Mouse (Mus musculus) embryonic stem cell, embryonic (primary cell): ENCODE measurements around the gene Ms4a13.
"Not testable (repeated sequence)": the region's sequence is repeated elsewhere in the genome, so short reads cannot be mapped to it uniquely, and the experiment has no call there.

ENCODE experiments used
- CTCF ChIA-PET, 4 experiments: fragments of 300-600 bp in 2 of 4; fragments of 350-600 bp in 2 of 4; sonication (Branson Sonifier 250); formaldehyde crosslinking; loops; one replicate each; lab custom pipeline; 2022; ENCODE audit warnings: inconsistent platforms in 2 of 4; lab: Charles Lee
- POLR2A ChIA-PET, 4 experiments: fragments of 300-600 bp in 2 of 4; fragments of 350-600 bp in 2 of 4; sonication (Branson Sonifier 250); formaldehyde crosslinking; loops; one replicate each; lab custom pipeline; 2022; ENCODE audit warnings: antibody characterized with exemption in 4 of 4, inconsistent platforms in 1 of 4; lab: Charles Lee

The Ms4a13 gene

DNA sequence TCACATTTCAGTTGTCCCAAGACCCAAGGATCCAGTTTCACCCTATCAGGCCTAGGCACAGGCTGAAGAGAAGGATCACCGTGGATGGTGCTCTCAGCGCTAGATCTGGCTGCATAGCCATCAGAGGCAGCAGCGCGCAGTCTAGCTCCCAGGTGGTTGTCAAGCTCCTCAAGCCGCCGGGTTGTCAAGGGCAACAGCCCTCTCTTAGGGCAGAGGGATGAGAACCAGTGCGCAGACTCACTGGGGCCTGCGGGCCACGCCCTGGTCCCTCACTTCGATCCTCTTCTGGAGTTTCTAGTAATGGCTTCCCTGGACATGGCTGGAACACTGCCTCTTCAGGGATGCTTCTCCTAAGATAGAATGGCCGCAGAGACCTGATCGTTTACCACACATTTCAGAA lies at the start of gene Ms4a13:
Ms4a13 (minus strand) TSS at position 192 of the 400 bp plus-strand sequence.
- CTCF ChIA-PET, result interaction anchor here in 1 of 4 experiments (0.9 to 1.4 kb wide), 2 partner anchors 152 to 217 kb away, joined by 3 to 4 read pairs; no protein-coding TSS in a partner anchor
- POLR2A ChIA-PET, result interaction anchor here in 1 of 4 experiments (0.5 kb wide), 1 partner anchor 281 kb away, joined by 3 read pairs; no protein-coding TSS in a partner anchor

GRCm38 (mm10) chr19:11244230-11244629 lies 47.7 kb upstream of the Ms4a13 start:
- ChIA-PET POLR2A (interaction anchor here in 1 of 4 experiments (0.7 kb wide), 1 partner anchor 35 kb away, joined by 3 read pairs; no protein-coding TSS in a partner anchor), CTCF (no interaction called here)

DNA sequence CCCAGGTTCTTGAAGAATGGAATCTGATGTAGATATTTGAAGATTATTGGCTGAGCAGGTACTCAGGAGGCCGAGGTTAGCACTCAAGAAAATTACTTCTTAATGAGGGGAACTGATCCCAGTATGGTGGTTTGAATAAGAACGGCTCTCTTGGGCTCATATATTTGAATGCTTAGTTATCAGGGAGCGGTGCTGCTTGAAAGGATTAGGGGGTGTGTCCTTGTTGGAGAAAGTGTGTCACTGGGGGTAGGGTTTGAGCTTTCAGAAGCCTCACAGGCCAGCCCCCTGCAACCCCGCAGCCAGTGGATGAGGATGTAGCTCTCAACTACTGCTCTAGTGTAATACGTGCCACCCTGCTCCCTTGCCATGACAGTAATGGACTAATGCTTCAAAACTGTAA lies 46.0 kb upstream of the Ms4a13 start:
- ChIA-PET CTCF (no interaction called here), POLR2A (no interaction called here)

GRCm38 (mm10) chr19:11235820-11236219 lies 39.3 kb upstream of the Ms4a13 start:
- POLR2A ChIA-PET, result no interaction called here
- CTCF ChIA-PET, result interaction anchor here in 1 of 4 experiments (0.5 kb wide), 1 partner anchor 19 kb away, joined by 3 read pairs; no protein-coding TSS in a partner anchor

DNA sequence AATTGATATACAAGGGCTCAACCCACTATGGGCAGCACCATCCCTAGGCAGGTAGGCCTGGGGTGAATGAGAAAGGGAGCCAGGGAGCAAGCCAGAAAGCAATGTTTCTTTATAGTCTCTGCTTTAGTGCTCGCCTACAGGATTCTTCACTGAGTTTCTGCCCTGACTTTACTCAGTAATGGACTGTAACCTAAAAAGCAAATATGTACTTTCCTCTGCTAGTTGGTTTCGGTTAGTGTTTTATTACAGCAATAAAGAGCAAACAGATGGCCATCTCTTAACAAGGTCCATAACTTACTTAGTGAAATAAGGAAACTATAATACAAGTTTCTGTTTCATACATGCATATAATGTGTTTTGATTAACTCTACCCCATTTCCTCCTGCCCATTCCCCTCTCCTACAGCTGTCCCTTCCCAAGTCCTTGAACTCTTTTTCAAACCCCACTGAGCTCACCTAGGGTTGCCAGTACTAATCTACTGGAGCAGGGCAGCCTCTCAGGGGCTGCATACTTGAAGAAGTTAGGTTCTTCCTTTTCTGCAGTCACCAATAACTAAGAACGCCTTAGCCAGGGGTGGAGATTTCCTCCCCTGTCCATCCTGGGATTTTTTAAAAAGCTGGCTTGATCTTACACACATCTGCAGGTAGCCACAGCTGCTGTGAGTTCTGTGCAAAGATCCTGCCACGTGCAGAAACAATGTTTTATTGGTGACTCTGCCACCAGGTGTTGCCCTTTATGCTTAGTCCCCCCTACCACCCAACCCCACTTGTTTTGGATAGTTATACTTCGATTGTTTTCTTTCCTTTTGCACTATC lies 38.6 kb upstream of the Ms4a13 start:
- ChIA-PET POLR2A (no interaction called here), CTCF (interaction anchor here in 1 of 4 experiments (0.5 kb wide), 1 partner anchor 19 kb away, joined by 3 read pairs; no protein-coding TSS in a partner anchor)

DNA sequence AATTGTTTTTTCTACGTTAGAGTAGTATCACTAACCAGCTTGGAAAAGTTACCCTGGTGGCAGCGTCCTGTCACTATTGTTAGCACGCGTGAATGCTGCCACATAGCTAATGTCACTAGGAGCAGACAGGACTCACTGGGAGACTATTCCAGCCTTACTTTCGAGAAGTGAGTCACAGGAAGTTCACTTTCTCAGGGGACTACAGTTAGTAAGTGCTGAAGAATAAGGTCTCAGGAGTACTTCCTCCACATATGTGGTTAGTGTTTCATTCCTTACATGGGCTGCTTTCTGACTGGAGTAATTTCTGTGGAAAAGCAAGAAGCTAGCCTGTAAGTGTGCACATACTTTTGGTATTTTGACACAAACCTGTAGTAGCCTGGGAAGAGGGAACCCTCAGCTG lies 37.7 kb upstream of the Ms4a13 start:
- ChIA-PET CTCF (no interaction called here), POLR2A (no interaction called here)

GRCm38 (mm10) chr19:11232348-11232747 lies 35.8 kb upstream of the Ms4a13 start, which contains the start of gene Ms4a12:
Gene Ms4a12, minus strand, starts transcription at chr19:11232448.
- POLR2A ChIA-PET, result no interaction called here
- CTCF ChIA-PET, result no interaction called here

GRCm38 (mm10) chr19:11192552-11192951 lies 4.0 kb downstream of the Ms4a13 start:
- ChIA-PET CTCF (interaction anchor here in 2 of 4 experiments (0.6 to 0.7 kb wide), 2 partner anchors 9 to 255 kb away, joined by 3 read pairs; no protein-coding TSS in a partner anchor), POLR2A (no interaction called here)

DNA sequence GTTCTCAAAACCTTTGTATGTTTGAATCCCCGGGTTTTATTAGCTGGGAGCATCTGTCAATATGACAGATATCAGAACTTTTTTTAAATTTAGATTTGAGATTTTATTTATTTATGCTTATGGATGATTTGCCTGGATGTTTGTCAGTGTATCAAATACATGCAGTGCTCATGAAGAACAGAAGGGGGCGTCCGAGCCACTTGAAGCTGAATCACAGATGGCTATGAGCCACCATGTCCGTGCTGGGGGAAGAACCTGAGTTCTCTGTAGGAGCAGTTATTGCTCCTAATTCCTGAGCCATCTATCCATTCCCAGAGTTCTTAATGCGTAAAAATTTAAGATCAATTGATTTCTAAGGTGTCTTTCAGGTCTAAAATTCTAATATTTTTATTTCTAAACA lies 12.4 kb downstream of the Ms4a13 start:
- POLR2A ChIA-PET, result interaction anchor here in 2 of 4 experiments (1.0 to 1.5 kb wide), 2 partner anchors 115 to 147 kb away, joined by 3 to 5 read pairs; no protein-coding TSS in a partner anchor
- CTCF ChIA-PET, result interaction anchor here (0.5 to 1.2 kb wide), 7 partner anchors 8 to 970 kb away, joined by 3 to 5 read pairs (median 4); partner anchors contain the start of gene 1700025F22Rik (in 1 of the 4)

DNA sequence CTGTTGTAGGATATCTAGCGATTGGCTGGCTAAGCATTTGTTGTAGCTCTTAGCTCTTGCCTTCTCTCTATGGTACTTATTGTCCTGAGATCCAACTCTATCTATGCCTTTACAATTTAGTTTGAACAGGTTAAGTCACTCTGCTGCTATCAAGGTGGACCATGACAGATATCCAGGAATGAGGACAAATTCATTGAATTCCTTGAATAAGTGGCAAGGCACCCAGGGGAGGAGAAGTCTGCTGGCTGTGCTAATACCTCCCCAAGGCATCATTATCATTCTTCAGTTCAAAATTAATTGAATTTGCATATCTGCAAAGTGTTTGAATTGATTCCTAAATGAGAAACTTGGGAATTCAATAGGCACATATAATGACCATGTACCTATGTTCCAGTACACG lies 19.1 kb downstream of the Ms4a13 start:
- ChIA-PET POLR2A (interaction anchor here in 2 of 4 experiments (0.6 kb wide), 2 partner anchors 12 to 88 kb away, joined by 3 read pairs; partner anchors contain the start of genes 1700025F22Rik (in 1 of the 2) and Ms4a1 (in 1 of the 2)), CTCF (no interaction called here)

- POLR2A ChIA-PET, result interaction anchor here in 1 of 4 experiments (0.6 kb wide), 1 partner anchor 12 kb away, joined by 3 read pairs; no protein-coding TSS in a partner anchor
- CTCF ChIA-PET, result interaction anchor here in 1 of 4 experiments (0.7 to 1.1 kb wide), 4 partner anchors 8 to 19 kb away, joined by 4 read pairs; no protein-coding TSS in a partner anchor
These were observed 31.4 kb downstream of the Ms4a13 start, which contains the start of gene 1700025F22Rik for GRCm38 (mm10) chr19:11165172-11165571. Gene 1700025F22Rik, minus strand, starts transcription at chr19:11165320.

DNA sequence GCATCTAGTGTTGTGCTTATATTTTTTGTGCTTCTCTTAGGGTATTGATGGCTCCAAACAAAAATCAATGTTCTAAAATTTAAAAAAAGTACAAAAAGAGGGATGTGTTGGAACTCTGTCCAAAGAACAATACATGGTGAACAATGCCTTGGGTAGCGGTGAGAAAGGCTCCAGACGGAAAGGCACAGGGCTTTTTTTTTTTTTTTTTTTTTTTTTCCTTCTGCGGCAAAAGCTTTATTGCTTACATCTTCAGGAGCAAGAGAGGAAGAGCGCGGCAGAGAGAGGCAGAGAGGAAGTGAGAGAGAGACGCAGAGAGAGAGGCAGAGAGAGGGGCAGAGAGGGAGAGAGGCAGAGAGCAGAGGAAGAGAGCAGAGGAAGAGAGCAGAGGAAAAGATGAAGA lies 38.6 kb downstream of the Ms4a13 start:
- CTCF ChIA-PET, POLR2A ChIA-PET: not testable (repeated sequence)

DNA sequence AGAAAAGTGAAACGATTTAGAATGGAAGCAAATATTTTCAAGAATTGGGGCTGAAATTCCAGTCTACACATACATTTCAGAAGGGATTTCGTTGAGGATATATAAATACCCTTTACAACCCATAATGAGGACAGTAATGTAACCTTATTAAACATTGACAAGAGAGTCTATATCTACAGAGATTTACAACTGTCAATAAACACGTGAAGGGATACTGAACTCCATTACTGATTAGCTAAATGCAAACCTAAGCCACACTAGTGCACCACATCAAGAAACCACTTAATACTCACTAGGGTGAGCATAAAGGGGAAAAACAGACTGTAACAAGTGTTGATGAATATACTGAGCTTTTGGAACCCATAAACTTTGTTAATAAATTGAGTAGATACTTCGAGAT lies 61.2 kb downstream of the Ms4a13 start:
- ChIA-PET POLR2A (no interaction called here), CTCF (no interaction called here)

- ChIA-PET CTCF (no interaction called here), POLR2A (no interaction called here)
These were observed 61.7 kb downstream of the Ms4a13 start for GRCm38 (mm10) chr19:11134852-11135251.

DNA sequence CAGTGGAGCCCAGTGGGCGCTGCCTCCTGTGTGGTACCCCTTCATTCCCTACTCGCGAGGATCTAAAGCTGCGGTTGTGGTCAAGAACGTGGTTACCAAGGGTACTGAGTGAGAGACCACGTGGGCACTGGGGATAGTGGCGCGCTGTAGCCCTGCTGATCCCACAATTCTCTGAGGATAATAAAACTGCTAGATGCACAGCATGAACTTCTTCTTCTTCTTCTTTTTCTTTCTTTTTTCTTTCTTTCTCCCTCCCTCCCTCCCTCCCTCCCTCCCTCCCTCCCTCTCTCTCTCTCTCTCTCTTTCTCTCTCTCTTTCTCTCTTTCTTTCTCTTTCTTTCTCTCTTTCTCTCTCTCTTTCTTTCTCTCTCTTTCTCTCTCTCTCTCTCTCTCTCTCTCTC lies 65.8 kb downstream of the Ms4a13 start, which contains the start of gene 1700017D01Rik:
1700017D01Rik (minus strand) TSS at position 101 of the 400 bp plus-strand sequence.
- POLR2A ChIA-PET, CTCF ChIA-PET: not testable (repeated sequence)

- CTCF ChIA-PET, result no interaction called here
These were observed 66.8 kb downstream of the Ms4a13 start for GRCm38 (mm10) chr19:11129702-11130101.

DNA sequence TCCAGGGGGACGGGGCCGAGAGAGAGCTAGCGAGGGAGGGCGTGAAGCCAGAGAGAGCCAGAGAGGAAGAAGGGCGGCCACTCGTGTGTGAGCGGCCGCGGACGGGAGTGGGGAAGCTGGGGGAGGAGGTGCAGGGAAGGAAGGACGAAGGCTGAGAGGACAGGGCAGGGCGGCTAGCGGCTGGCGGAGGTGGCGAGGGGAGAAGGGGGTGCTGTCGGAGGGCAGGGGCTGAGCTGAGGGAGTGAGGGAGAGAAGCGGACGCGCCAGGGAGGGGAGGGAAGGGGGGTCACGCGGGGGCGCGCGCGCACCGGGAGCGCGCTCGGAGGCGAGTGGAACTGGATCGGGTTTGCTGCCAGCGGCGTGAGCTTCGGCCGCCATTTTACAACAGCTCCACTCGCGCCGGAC lies 75.5 kb downstream of the Ms4a13 start:
- CTCF ChIA-PET, result interaction anchor here in 1 of 4 experiments (0.7 kb wide), 1 partner anchor 729 kb away, joined by 4 read pairs; no protein-coding TSS in a partner anchor

More at GRCm38 (mm10) chr19:11129702-11130101, 66.8 kb downstream of the Ms4a13 start:
- POLR2A ChIA-PET, result no interaction called here

More for the DNA sequence above, 75.5 kb downstream of the Ms4a13 start:
- POLR2A ChIA-PET, result not testable (repeated sequence)
